Mouse (Mus musculus): ENCODE measurements around the gene Bub1b. TPM values are rescaled to one million over a fixed set of nuclear protein-coding genes. Genes with fewer than 3 reads are reported as not detected.

Bub1b gene
- polyA plus RNA-seq (2012; ENCODE audit: low replicate concordance) = 2.6 and 4.6 TPM in 2 replicates

GRCm38 (mm10) chr2:118597673-118598568, at the start of gene Bub1b:
Bub1b (plus strand) TSS chr2:118598211.

DNA sequence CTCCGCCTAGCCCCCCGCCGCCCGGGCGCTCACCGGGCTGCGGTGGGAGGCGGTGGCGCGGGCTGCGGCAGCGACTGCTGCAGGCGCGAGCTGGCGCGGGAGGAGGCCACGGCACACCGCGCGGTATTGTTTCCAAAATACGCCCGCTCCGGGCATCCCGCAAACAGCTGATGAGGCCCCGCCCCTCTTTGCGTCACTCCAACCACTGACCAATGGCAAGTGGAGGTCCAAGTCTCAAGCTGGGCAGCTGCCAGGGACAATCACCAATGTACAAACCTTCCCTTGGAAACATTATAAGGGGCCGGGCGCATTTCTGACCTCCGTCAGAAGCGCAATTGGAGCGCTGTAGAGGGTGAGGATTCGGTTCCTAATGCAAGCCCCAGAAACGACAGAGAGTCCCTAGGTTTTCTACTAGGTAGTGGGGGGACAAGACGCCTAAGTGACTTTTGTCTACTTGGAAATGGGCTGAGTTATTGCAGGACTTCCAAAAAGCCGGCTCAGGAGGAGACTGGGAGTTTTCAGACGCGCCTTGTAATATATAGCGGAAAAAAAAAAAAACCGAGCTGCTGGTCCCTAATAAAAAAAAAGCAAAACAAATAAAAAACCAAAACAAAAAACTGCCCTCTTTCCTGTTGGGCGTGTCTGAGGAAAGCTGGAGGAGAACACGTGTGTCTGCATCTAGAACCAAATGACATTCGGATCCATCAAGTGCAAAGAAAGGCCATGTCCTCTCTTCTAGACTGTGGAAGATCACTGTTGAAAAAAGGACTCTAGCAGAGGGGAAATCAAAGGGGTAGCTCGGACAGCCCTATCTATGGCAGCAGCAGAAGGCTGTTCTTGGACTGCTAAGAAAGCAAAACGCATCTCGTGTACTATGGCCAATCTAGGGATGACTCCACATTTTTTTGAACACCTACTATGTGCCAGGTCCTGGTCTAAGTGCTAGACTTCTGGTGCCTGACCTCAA, 48.2 kb upstream of the Bub1b start, which contains the start of gene Bmf:
Bmf (minus strand) TSS at position 181 of the 967 bp plus-strand sequence.

DNA sequence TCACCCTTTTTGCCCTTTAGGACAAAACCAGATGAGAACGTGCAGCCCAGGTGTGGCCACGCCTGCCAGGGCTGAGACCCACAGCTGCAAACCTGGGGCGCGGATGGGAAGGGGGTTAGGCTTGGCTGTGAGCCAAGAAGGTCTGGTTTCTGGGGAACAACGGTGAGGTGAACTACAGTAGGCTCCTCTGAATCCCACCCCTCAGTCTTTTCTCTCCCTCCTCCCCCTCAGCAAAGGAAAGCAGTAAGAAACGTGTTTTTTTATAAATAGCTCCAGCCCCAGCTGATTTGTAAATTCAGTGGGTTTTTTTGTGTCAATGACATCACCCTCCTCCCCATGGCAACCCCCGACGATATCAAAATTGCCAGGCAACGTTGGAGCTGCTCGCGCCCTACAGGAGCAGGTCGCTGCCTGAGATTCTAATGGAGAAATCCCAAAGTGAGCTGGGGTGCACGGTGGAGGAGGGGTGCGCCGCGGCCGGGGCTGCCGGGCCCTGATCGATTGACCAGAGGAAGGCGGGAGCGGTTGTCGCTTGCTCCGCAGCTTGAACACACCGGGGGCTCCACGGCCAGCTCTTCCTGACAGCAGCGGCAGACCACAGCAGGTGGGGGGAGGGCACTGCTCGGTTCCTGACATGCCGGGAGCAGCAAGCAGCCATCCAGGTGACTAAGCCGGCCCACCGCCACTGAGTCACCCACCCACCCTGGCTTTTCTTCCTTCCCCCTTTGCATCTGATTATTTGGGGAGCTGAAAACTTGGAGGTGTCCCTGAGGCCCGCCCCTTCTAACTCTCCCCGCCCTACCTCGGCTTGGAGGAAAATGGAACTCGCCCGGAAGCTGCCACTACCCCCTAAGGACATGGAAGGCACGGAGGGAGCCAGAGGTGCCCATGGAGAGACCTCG, 65.1 kb downstream of the Bub1b start, which contains the start of gene Pak6:
Pak6 (plus strand) TSS at position 402 of the 902 bp plus-strand sequence.

Other genes starting within 250 kb of the Bub1b start
- 0.17 and 0.26 TPM in 2 replicates for gene Gpr176, start 224.8 kb upstream of the Bub1b start, polyA plus RNA-seq (2012; ENCODE audit: low replicate concordance)
- 8.2 and 9.3 TPM in 2 replicates for gene Eif2ak4, start 209.6 kb upstream of the Bub1b start, polyA plus RNA-seq (2012; ENCODE audit: low replicate concordance)
- gene Srp14, start 118.5 kb upstream of the Bub1b start, polyA plus RNA-seq (2012; ENCODE audit: low replicate concordance) = 6.2 and 83.2 TPM in 2 replicates
- gene Bmf, start 48.5 kb upstream of the Bub1b start, polyA plus RNA-seq (2012; ENCODE audit: low replicate concordance) = 112 and 168 TPM in 2 replicates
- 0.53 and 0.80 TPM in 2 replicates for gene Pak6, start 65.1 kb downstream of the Bub1b start, polyA plus RNA-seq (2012; ENCODE audit: low replicate concordance)
- 0.07 and 0.10 TPM in 2 replicates for gene Ankrd63, start 105.8 kb downstream of the Bub1b start, polyA plus RNA-seq (2012; ENCODE audit: low replicate concordance)
- 45.0 and 105 TPM in 2 replicates for gene Plcb2, start 130.2 kb downstream of the Bub1b start, polyA plus RNA-seq (2012; ENCODE audit: low replicate concordance)
- 28.6 and 74.0 TPM in 2 replicates for gene Inafm2, start 147.5 kb downstream of the Bub1b start, polyA plus RNA-seq (2012; ENCODE audit: low replicate concordance)
- 0.24 and 0.42 TPM in 2 replicates for gene Ccdc9b, start 164.4 kb downstream of the Bub1b start, polyA plus RNA-seq (2012; ENCODE audit: low replicate concordance)
- gene Phgr1, start 174.6 kb downstream of the Bub1b start, polyA plus RNA-seq (2012; ENCODE audit: low replicate concordance) = not detected in 2 replicates
- gene Disp2, start 181.5 kb downstream of the Bub1b start, polyA plus RNA-seq (2012; ENCODE audit: low replicate concordance) = 0.05 and 0.15 TPM in 2 replicates
- 27.4 and 56.6 TPM in 2 replicates for gene Knstrn, start 215.8 kb downstream of the Bub1b start, polyA plus RNA-seq (2012; ENCODE audit: low replicate concordance)

Data from hematopoietic multipotent progenitor cell, adult 10-12 weeks (in vitro differentiated cells).